Mouse (Mus musculus): ENCODE data around the gene Pbld1.

GRCm38 (mm10) chr10:63115881-63116280, 55.9 kb downstream of the Pbld1 start:
- no peak for TF ChIP-seq CTCF (IDR thresholded peaks at IDR 0.05; ENCODE audit: borderline replicate concordance, control insufficient read depth, extremely low read depth, insufficient read depth, low read length, poor library complexity)
- TF ChIP-seq POLR2A (IDR thresholded peaks at IDR 0.05; ENCODE audit: control insufficient read depth, extremely low read depth, insufficient read depth, low read length, poor library complexity): no peak

Measured in thymus, adult 2 months (tissue).